ENCODE assay signal across 18 mouse cellular contexts in the genomic region with DNA sequence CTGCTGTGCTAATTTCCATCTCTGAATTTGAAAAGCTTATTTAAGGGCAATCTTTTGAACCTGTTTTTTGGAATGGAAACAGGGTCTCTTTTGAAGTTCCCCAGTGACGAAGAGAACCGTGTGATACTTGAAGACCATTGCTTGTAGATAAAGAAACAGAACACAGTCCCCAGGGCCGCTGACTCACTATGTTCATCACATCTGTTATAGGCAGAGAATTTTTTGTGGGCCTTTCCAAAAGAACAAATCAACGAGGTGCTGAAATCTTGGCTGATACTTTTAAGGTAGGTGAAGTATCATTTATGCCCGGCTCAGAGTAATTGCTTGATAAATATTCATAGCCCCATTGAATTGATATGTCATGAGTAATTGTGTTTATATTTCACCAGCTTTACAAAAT.
"Had no signal": no experiment of that assay in that cellular context is flagged by ENCODE, and none has a peak within 500 bp of the region (broad histone marks: within the 10 kb centered on the region; RNA-seq: fewer than 3 reads in every experiment).

No protein-coding gene starts in this region.

- H3K9ac ChIP-seq: lung, embryonic 14.5 days; midbrain, embryonic 12.5 days; neural tube, embryonic 13.5 days; neural tube, embryonic 15.5 days had no signal

- ATAC-seq: midbrain, embryonic 16.5 days had no signal

- H3K4me3 ChIP-seq: midbrain, embryonic 10.5 days; midbrain, embryonic 12.5 days; myocyte; neural tube, embryonic 13.5 days; neural tube, embryonic 15.5 days had no signal

- H3K4me2 ChIP-seq: lung, embryonic 14.5 days; midbrain, embryonic 12.5 days; neural tube, embryonic 13.5 days; neural tube, embryonic 15.5 days had no signal

- H3K9me3 ChIP-seq: midbrain, embryonic 12.5 days; neural tube, embryonic 13.5 days; neural tube, embryonic 15.5 days had no signal

- H3K27ac ChIP-seq: midbrain, embryonic 12.5 days; neural tube, embryonic 13.5 days; neural tube, embryonic 15.5 days had no signal

- DNase-seq: lung, embryonic 14.5 days; lung, postnatal 10 days; lung, postnatal 4 days; midbrain, embryonic 14.5 days; retina, postnatal 1 day; right cerebral cortex, adult 18-20 months; right cerebral cortex, postnatal 25 days; right cerebral cortex, postnatal 4 days; spleen, adult 18-20 months; thymus, adult 18-20 months; thymus, postnatal 14 days; thymus, postnatal 36 days had no signal

- H3K36me3 ChIP-seq: midbrain, embryonic 10.5 days; midbrain, embryonic 12.5 days had no signal

- H3K4me1 ChIP-seq: neural tube, embryonic 15.5 days had no signal

- H3K27me3 ChIP-seq: midbrain, embryonic 12.5 days; neural tube, embryonic 13.5 days; neural tube, embryonic 15.5 days had no signal
